Mouse (Mus musculus) spleen, embryonic (tissue): ENCODE measurements around the gene Cyp2b10.
"Not testable (repeated sequence)": the region's sequence is repeated elsewhere in the genome, so short reads cannot be mapped to it uniquely, and the experiment has no call there.

Experiments used
- CTCF ChIA-PET: fragments of 350-600 bp; sonication (Branson Sonifier 250); formaldehyde crosslinking; loops from one replicate; lab custom pipeline; 2022; lab: Charles Lee

The Cyp2b10 gene

DNA sequence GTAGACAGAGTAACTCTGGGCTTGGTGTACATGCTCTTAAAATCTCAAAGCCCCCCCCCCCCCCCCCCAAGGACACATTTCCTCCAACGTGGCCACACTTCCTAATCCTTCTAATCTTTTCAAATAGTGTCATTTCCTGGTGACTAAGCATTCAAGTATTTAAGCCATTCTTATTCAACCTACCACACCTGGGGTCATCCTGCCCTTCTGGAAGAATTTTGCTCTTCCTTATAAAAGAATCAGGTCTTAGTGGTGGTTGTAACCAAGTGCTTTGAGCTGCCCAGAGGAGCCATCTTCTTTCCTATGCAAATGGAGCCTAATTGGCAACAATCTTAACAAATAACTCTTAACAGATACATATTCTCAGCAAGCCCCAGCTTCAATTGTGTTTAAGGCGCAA, 12.6 kb downstream of the Cyp2b10 start:
- CTCF ChIA-PET, result no interaction called here

- CTCF ChIA-PET, result no interaction called here
These were observed 18.7 kb downstream of the Cyp2b10 start for GRCm38 (mm10) chr7:25916116-25916515.

DNA sequence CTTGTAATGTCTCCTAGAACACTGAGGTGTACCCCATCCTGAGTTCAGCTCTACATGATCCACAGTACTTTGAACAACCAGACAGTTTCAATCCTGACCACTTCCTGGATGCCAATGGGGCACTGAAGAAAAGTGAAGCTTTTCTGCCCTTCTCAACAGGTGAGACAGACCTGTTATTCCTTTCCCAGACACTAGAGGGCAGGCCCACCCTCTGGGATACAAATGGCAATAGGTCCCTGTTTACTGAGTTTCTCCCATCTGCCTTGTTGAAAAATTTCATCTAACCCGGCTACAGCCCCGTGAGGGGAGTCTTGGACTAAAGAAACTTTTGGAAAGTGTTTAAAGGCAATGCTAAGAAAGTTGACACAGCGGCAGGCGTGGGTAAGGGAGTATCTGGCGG, 19.9 kb downstream of the Cyp2b10 start:
- CTCF ChIA-PET, result not testable (repeated sequence)

DNA sequence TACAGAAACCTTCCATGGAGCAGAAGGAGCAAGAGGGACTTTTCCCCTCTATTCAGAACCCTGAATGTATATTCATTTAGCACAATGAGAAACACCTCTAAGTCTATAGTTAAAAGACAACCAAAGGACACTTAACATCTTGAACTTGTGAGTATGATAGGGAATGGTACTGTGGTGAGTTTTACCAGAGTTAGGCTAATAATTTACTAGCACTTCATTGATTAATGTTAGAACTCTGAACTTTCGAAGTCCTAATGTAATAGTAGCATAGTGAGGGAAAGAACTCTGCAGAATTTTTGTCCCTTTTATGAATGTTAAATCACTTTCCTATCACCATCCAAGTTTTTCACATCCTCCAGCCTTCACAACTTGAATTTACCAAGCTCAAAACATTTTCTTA, 22.0 kb downstream of the Cyp2b10 start:
- CTCF ChIA-PET, result no interaction called here

- CTCF ChIA-PET, result no interaction called here
These were observed 47.9 kb downstream of the Cyp2b10 start for GRCm38 (mm10) chr7:25945274-25945673.
